Mouse (Mus musculus): ENCODE data around the gene Trp53bp2.

DNA sequence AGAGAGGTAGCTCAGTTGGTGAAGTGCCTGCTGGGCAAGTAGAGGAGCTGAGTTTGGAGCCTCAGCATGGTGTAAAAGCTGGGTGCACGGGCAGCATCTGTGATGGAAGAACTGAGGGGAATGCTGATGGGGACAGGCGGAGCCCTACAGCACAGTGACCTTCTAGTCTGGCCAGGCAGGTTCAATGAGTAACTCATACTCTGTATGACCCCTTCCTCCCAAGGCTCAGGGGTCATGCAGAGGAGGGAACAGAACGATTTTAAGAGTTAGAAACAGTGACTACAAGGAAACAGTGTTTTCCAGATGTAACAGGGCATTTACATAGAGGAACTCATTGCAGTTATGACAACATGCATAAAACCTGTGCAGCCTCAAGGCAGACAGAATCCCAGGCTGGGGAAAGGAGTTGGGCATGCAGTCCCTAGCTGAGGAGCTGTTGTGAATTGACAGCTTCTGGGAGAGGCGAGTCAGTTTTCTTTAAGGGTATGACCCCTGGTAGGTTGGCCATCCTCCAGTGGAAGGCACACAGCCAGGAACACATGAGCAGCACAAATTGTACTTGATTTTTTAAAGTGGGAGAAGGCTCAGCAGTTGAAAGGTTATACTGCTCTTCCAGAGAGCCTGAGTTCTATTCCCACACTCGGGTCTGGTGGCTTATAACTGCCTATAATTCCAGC, 30.7 kb downstream of the Trp53bp2 start:
- TF ChIP-seq MAX (IDR thresholded peaks at IDR 0.05) (no peak), MYOG (IDR thresholded peaks at IDR 0.05; ENCODE audit: control insufficient read depth, extremely low read depth, insufficient read length) (no peak), CTCF (IDR thresholded peaks at IDR 0.05; ENCODE audit: control insufficient read depth, insufficient read depth, insufficient read length) (no peak), CEBPB (IDR thresholded peaks at IDR 0.05; ENCODE audit: low read depth) (no peak)

Measured in C2C12 (cell line).